9 mouse cellular contexts compared by ENCODE assay signal in genomic region chr5:102070788-102071187, GRCm38 (mm10). TPM values are rescaled to one million over a fixed set of nuclear protein-coding genes. Genes with fewer than 3 reads are reported as not detected.
DNase-seq lines count a peak whose midpoint lies in the region; ATAC-seq and TF ChIP-seq lines count a peak whose summit lies in the region.
"Had no signal": no experiment of that assay in that cellular context is flagged by ENCODE, and none has a peak within 500 bp of the region (broad histone marks: within the 10 kb centered on the region; RNA-seq: fewer than 3 reads in every experiment).

No protein-coding gene starts in this region.

- no peaks in the 10 kb centered on the region for H3K9me3 ChIP-seq in lung, embryonic 14.5 days (ENCODE audit: low read depth, low read length)
- H3K9me3 ChIP-seq in forebrain, embryonic 12.5 days: no peaks in the 10 kb centered on the region
- H3K9me3 ChIP-seq in limb, embryonic 15.5 days: no peaks in the 10 kb centered on the region
- no peaks in the 10 kb centered on the region for H3K9me3 ChIP-seq in stomach, embryonic 14.5 days (ENCODE audit: control insufficient read depth, low read depth, low read length)

- no peak overlapping the region for H3K4me3 ChIP-seq in lung, embryonic 14.5 days (ENCODE audit: low read depth, low read length)
- peak overlapping the region; percentile 93; the same call in 1 of the 2 replicates for H3K4me3 ChIP-seq in forebrain, embryonic 12.5 days (replicated peaks)
- H3K4me3 ChIP-seq in limb, embryonic 15.5 days: no peak overlapping the region
- no peak overlapping the region; the same call in 1 of the 2 replicates for H3K4me3 ChIP-seq in stomach, embryonic 14.5 days (ENCODE audit: low read depth, low read length)

- peak overlapping the region; percentile 96; the same call in 1 of the 2 replicates for H3K9ac ChIP-seq in lung, embryonic 14.5 days
- no peak overlapping the region for H3K9ac ChIP-seq in forebrain, embryonic 12.5 days
- H3K9ac ChIP-seq in limb, embryonic 15.5 days: no peak overlapping the region
- H3K9ac ChIP-seq in stomach, embryonic 14.5 days (replicated peaks; ENCODE audit: low read depth, low read length): no peak overlapping the region

- WGBS in lung, embryonic 14.5 days: 26% methylated on average over 4 of the region's 4 CpGs
- 46% methylated on average over 4 of the region's 4 CpGs for WGBS in forebrain, embryonic 12.5 days
- 18% methylated on average over 4 of the region's 4 CpGs for WGBS in limb, embryonic 15.5 days
- WGBS in stomach, embryonic 14.5 days: 27% methylated on average over 4 of the region's 4 CpGs

- H3K36me3 ChIP-seq in lung, embryonic 14.5 days (ENCODE audit: insufficient read depth): 0 out of 2 replicates have a peak, but pooled peaks cover 8% of the 10 kb centered on the region
- H3K36me3 ChIP-seq in forebrain, embryonic 12.5 days (replicated peaks): 0 out of 2 replicates have a peak, but pooled peaks cover 5% of the 10 kb centered on the region
- H3K36me3 ChIP-seq in limb, embryonic 15.5 days: no peaks in the 10 kb centered on the region
- H3K36me3 ChIP-seq in stomach, embryonic 14.5 days (ENCODE audit: control insufficient read depth, insufficient read depth, low read length): no peaks in the 10 kb centered on the region

- peak overlapping the region; percentile 88 for H3K4me2 ChIP-seq in lung, embryonic 14.5 days
- peak overlapping the region; percentile 69; the same call in 1 of the 2 replicates for H3K4me2 ChIP-seq in forebrain, embryonic 12.5 days
- H3K4me2 ChIP-seq in limb, embryonic 15.5 days: peak overlapping the region; percentile 70; the same call in 1 of the 2 replicates
- peak overlapping the region; percentile 74; the same call in 1 of the 2 replicates for H3K4me2 ChIP-seq in stomach, embryonic 14.5 days (replicated peaks; ENCODE audit: low read depth, low read length)

- no peak for TF ChIP-seq CTCF in lung, embryonic 14.5 days (IDR thresholded peaks at IDR 0.05; ENCODE audit: low read depth)

- no peak for ATAC-seq in lung, embryonic 14.5 days (ENCODE audit: insufficient read depth)
- ATAC-seq in forebrain, embryonic 12.5 days (ENCODE audit: low FRiP score): no peak
- ATAC-seq in limb, embryonic 15.5 days (ENCODE audit: insufficient number of reproducible peaks, low FRiP score, low TSS enrichment, low read depth): no peak
- ATAC-seq in stomach, embryonic 14.5 days (ENCODE audit: insufficient number of reproducible peaks, insufficient read depth, low FRiP score, low read depth): no peak

- H3K27me3 ChIP-seq in lung, embryonic 14.5 days (ENCODE audit: insufficient read depth, low read length): no peaks in the 10 kb centered on the region
- no peaks in the 10 kb centered on the region for H3K27me3 ChIP-seq in forebrain, embryonic 12.5 days
- no peaks in the 10 kb centered on the region for H3K27me3 ChIP-seq in limb, embryonic 15.5 days
- H3K27me3 ChIP-seq in stomach, embryonic 14.5 days (ENCODE audit: control insufficient read depth, insufficient read depth, low read length): no peaks in the 10 kb centered on the region

- no peak overlapping the region for H3K27ac ChIP-seq in lung, embryonic 14.5 days (ENCODE audit: low read depth)
- no peak overlapping the region for H3K27ac ChIP-seq in forebrain, embryonic 12.5 days
- no peak overlapping the region for H3K27ac ChIP-seq in limb, embryonic 15.5 days
- H3K27ac ChIP-seq in stomach, embryonic 14.5 days (ENCODE audit: low read length): no peak overlapping the region

- DNase-seq in lung, embryonic 14.5 days: no peak
- DNase-seq in lung, postnatal 10 days: no peak
- DNase-seq in frontal cortex, postnatal 10 days (ENCODE audit: low spot score in 2 of 2): no peak
- DNase-seq in ovary, postnatal 14 days (ENCODE audit: low spot score): no peak
- no peak for DNase-seq in kidney, postnatal 4 days
- DNase-seq: kidney, postnatal 10 days had no signal

- H3K4me1 ChIP-seq in lung, embryonic 14.5 days (ENCODE audit: insufficient read depth): peaks cover 3% of the 10 kb centered on the region; the same call in 1 of the 2 replicates
- H3K4me1 ChIP-seq in forebrain, embryonic 12.5 days: peaks cover 36% of the 10 kb centered on the region
- H3K4me1 ChIP-seq in limb, embryonic 15.5 days: peaks cover 23% of the 10 kb centered on the region
- H3K4me1 ChIP-seq in stomach, embryonic 14.5 days (ENCODE audit: control insufficient read depth, insufficient read depth, low read length): peaks cover 13% of the 10 kb centered on the region; the same call in 1 of the 2 replicates

RNA-seq across cellular contexts. Expression of gene Wdfy3, which starts 1.1 kb away (rescaled TPM):
- polyA plus RNA-seq in lung, embryonic 14.5 days (2014; fragmentation: Nextera tagmentation; extraction: Ambion mirVana): 20.4 and 21.7 TPM in 2 replicates
- 29.7 and 31.7 TPM in 2 replicates for polyA plus RNA-seq in forebrain, embryonic 12.5 days (2016; fragmentation: Nextera tagmentation; extraction: Ambion mirVana)
- polyA plus RNA-seq in limb, embryonic 15.5 days (2015; fragmentation: Nextera tagmentation; extraction: Ambion mirVana): 12.3 and 14.4 TPM in 2 replicates
- polyA plus RNA-seq in stomach, embryonic 14.5 days (2014; fragmentation: Nextera tagmentation; extraction: Ambion mirVana): 22.0 and 23.5 TPM in 2 replicates
